Mouse (Mus musculus): Measurements from ENCODE around the gene Emp1. TPM values are rescaled to one million over a fixed set of nuclear protein-coding genes. Genes with fewer than 3 reads are reported as not detected.

Emp1 gene
- polyA plus RNA-seq, 1 experiment from 2014 or later, result 1.5 TPM

DNA sequence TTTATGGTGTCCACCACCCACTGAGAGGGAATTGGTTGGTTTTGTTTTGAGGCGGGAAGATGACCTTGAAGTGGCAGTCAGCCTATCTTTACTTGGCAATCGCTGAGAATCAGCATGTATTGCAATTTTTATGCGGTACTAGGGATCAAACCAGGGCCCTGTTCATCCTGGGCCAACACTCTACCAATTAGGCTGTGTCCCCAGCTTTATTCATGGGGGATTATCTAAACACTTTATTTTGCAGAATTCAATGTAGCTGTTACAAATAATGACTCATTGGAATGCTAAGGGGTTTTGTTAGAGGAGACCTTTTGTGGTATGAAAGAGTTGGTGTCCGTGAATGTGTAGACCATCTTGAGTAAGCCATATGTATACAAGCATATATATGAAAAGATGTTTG lies 9.8 kb upstream of the Emp1 start:
- no peak overlapping the region for H3K27ac ChIP-seq (ENCODE audit: low read depth, low read length)

DNA sequence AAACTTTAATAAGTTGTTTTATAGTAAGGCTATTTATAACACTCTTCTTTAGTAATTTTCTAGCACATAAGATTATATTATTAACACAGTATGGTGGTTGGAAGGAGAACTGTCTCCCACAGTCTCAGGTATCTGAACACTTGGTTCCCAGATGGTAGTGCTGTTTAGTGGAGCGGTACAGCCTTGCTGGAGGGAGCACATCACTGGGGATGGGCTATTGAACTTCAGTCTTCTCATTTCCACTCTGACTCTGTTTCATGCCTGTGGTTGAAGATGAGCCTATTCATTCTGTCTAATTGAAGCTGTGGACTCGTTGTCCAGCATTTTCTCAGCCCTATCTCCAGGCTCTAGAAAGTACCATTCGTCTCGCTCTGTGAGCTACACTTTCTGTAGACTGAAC lies 7.4 kb upstream of the Emp1 start:
- WGBS, result 86% methylated on average over 4 of the region's 4 CpGs
- H3K4me1 ChIP-seq (replicated peaks; ENCODE audit: control insufficient read depth, insufficient read depth, low read length), result no peaks in the 10 kb centered on the region
- no peak overlapping the region for H3K4me3 ChIP-seq (ENCODE audit: low read depth, low read length)
- H3K36me3 ChIP-seq (ENCODE audit: control insufficient read depth, insufficient read depth, low read length), result no peaks in the 10 kb centered on the region
- no peak overlapping the region for H3K27ac ChIP-seq (ENCODE audit: low read depth, low read length)
- DNase-seq (ENCODE audit: low spot score) (no peak), ATAC-seq (replicated peaks; ENCODE audit: low FRiP score) (no peak)
- no peaks in the 10 kb centered on the region for H3K27me3 ChIP-seq (replicated peaks; ENCODE audit: control insufficient read depth, insufficient read depth, low read length)
- no peaks in the 10 kb centered on the region for H3K9me3 ChIP-seq (ENCODE audit: control insufficient read depth, low read length)
- H3K4me2 ChIP-seq, result no peak overlapping the region
- H3K9ac ChIP-seq (ENCODE audit: low read depth, low read length), result no peak overlapping the region

More for the DNA sequence above, 9.8 kb upstream of the Emp1 start:
- H3K36me3 ChIP-seq (ENCODE audit: control insufficient read depth, insufficient read depth, low read length), result no peaks in the 10 kb centered on the region
- 74% methylated on average over 4 of the region's 4 CpGs for WGBS
- H3K9me3 ChIP-seq (ENCODE audit: control insufficient read depth, low read length), result no peaks in the 10 kb centered on the region
- no peaks in the 10 kb centered on the region for H3K27me3 ChIP-seq (replicated peaks; ENCODE audit: control insufficient read depth, insufficient read depth, low read length)
- H3K4me2 ChIP-seq, result no peak overlapping the region
- no peak for ATAC-seq (replicated peaks; ENCODE audit: low FRiP score)
- H3K4me3 ChIP-seq (ENCODE audit: low read depth, low read length), result no peak overlapping the region
- H3K4me1 ChIP-seq (replicated peaks; ENCODE audit: control insufficient read depth, insufficient read depth, low read length), result no peaks in the 10 kb centered on the region
- no peak for DNase-seq (ENCODE audit: low spot score)
- H3K9ac ChIP-seq (ENCODE audit: low read depth, low read length), result no peak overlapping the region

DNA sequence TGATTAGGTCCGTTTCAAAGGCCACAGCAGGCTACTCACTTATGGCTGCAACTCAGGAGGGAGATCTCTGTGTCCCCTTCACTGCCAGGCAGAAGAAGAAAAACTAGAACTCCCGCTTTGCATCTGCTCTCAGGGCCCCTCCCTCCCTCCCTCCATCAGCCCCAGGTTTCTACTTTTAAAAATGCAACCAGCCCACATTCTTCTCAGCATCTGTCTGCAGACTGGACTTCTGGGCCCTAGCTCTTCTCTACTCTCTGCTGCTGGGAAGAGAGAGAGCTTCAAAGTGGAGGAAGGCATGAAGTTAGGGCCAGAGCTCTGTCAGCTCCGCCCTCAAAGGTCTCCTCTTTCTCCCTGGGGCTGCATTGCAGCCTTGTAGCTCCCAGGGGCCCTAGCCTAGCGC lies 2.0 kb upstream of the Emp1 start:
- no peak for DNase-seq (ENCODE audit: low spot score)
- no peak for ATAC-seq (replicated peaks; ENCODE audit: low FRiP score)
- Histone ChIP-seq H3K27ac (ENCODE audit: low read depth, low read length) (no peak overlapping the region), H3K9me3 (ENCODE audit: control insufficient read depth, low read length) (no peaks in the 10 kb centered on the region), H3K4me2 (no peak overlapping the region), H3K36me3 (ENCODE audit: control insufficient read depth, insufficient read depth, low read length) (no peaks in the 10 kb centered on the region), H3K9ac (ENCODE audit: low read depth, low read length) (no peak overlapping the region), H3K4me1 (replicated peaks; ENCODE audit: control insufficient read depth, insufficient read depth, low read length) (0 out of 2 replicates have a peak, but pooled peaks cover 2% of the 10 kb centered on the region), H3K4me3 (ENCODE audit: low read depth, low read length) (no peak overlapping the region), H3K27me3 (replicated peaks; ENCODE audit: control insufficient read depth, insufficient read depth, low read length) (no peaks in the 10 kb centered on the region)
- 45% methylated on average over 4 of the region's 4 CpGs for WGBS

DNA sequence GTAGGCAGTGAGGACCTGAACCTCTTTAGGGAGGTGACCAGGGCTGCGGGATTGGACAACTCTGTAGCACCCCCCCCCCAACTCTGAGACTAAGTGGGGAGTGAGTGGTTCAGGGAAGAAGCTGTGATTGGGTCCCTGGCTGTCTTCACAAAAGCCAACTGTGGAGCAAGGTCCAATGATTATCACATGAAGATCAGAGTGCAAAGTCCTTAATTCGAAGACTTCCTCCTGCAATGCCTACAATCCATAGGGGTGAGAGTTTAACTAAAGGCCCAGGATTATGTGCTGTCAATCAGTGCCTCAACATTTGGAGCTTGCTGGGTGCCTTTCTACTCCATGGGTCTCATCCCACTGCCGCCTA lies 267 bp upstream of the Emp1 start:
- H3K27ac ChIP-seq (ENCODE audit: low read depth, low read length), result no peak overlapping the region
- no peaks in the 10 kb centered on the region for H3K36me3 ChIP-seq (ENCODE audit: control insufficient read depth, insufficient read depth, low read length)
- DNase-seq (ENCODE audit: low spot score), result no peak
- no peak overlapping the region for H3K4me3 ChIP-seq (ENCODE audit: low read depth, low read length)
- ATAC-seq (replicated peaks; ENCODE audit: low FRiP score), result no peak
- H3K9me3 ChIP-seq (ENCODE audit: control insufficient read depth, low read length), result no peaks in the 10 kb centered on the region
- 0 out of 2 replicates have a peak, but pooled peaks cover 2% of the 10 kb centered on the region for H3K4me1 ChIP-seq (replicated peaks; ENCODE audit: control insufficient read depth, insufficient read depth, low read length)
- H3K4me2 ChIP-seq, result no peak overlapping the region
- WGBS, result 71% methylated on average over 3 of the region's 3 CpGs
- H3K9ac ChIP-seq (ENCODE audit: low read depth, low read length), result no peak overlapping the region
- H3K27me3 ChIP-seq (replicated peaks; ENCODE audit: control insufficient read depth, insufficient read depth, low read length), result no peaks in the 10 kb centered on the region

DNA sequence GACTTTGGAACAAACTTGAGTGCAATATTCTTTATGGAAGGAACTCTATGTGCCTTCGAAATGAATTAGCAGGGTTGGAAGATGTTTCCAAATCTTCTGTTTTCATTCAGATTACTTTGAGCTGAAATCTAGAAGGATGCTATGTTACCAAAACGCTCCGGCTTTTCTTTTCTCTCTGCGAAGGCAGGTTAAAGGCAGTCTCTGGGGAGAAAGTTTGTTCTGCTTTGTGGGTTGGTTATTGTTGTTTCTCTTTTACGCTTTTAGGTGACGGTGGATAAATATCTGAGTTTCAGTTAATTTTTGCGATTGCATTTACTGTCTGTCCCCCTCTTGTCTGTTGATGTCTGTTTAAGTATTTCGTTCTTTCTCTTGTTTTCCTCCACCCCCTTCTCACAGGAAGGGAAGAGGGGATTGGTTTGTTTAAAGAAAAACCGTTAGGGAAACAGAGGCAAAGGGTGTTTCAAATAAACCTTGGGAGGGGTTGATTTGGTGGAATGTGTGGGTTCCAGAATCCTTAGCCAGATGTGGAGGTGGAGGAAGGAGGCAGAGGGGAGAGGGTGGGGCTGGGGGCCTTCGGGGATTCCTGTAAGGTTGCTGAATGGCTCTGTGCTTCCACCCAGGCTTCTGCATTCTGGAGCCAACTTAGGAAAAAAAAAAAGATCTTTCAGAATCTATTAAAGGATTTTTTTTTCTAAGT lies 1.1 kb downstream of the Emp1 start:
- H3K4me1 ChIP-seq (replicated peaks; ENCODE audit: control insufficient read depth, insufficient read depth, low read length), result 0 out of 2 replicates have a peak, but pooled peaks cover 2% of the 10 kb centered on the region
- H3K9ac ChIP-seq (ENCODE audit: low read depth, low read length), result no peak overlapping the region
- H3K36me3 ChIP-seq (ENCODE audit: control insufficient read depth, insufficient read depth, low read length), result no peaks in the 10 kb centered on the region
- DNase-seq (ENCODE audit: low spot score) (no peak), ATAC-seq (replicated peaks; ENCODE audit: low FRiP score) (no peak)
- no peaks in the 10 kb centered on the region for H3K9me3 ChIP-seq (ENCODE audit: control insufficient read depth, low read length)
- H3K27me3 ChIP-seq (replicated peaks; ENCODE audit: control insufficient read depth, insufficient read depth, low read length), result no peaks in the 10 kb centered on the region
- H3K27ac ChIP-seq (ENCODE audit: low read depth, low read length), result no peak overlapping the region
- H3K4me2 ChIP-seq, result no peak overlapping the region
- no peak overlapping the region for H3K4me3 ChIP-seq (ENCODE audit: low read depth, low read length)
- 65% methylated on average over 10 of the region's 10 CpGs for WGBS

DNA sequence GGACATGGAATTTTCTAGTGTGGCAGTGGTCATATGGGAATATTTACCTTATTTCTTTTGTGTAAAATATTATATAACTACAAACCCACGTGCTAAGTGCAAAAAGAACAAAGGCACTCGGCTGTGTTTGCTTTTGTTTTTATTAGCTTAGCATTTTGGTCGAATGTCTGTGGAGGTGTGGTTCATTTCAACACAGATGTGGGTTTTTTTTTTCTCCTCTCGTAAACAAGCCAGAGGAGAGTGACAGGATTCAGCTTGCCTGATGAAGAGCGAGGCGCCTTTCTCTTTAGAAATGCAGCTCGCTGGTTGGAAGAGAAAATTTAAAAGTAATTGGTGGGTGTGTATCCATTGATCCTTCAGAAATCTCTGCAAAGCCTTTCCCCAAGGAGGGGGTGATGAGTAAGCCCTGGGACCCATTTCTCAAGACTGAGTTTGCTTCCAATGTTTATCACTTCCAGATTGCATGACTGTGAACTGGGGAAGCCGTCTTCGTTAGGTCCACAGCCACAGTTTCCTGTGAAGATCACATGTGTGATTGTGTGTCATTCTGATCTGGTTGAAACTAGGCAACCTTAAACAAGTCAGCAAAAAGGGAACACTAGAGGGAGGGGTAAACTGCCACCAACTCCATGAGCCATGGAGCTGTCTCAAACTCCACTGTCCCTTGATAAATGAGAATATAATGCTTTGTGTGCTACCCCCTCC lies 1.8 kb downstream of the Emp1 start:
- Histone ChIP-seq H3K9me3 (ENCODE audit: control insufficient read depth, low read length) (no peaks in the 10 kb centered on the region), H3K4me3 (ENCODE audit: low read depth, low read length) (no peak overlapping the region), H3K4me1 (replicated peaks; ENCODE audit: control insufficient read depth, insufficient read depth, low read length) (0 out of 2 replicates have a peak, but pooled peaks cover 2% of the 10 kb centered on the region), H3K9ac (ENCODE audit: low read depth, low read length) (no peak overlapping the region), H3K27me3 (replicated peaks; ENCODE audit: control insufficient read depth, insufficient read depth, low read length) (no peaks in the 10 kb centered on the region), H3K27ac (ENCODE audit: low read depth, low read length) (no peak overlapping the region), H3K36me3 (ENCODE audit: control insufficient read depth, insufficient read depth, low read length) (no peaks in the 10 kb centered on the region), H3K4me2 (no peak overlapping the region)
- 27% methylated on average over 9 of the region's 9 CpGs for WGBS
- DNase-seq (ENCODE audit: low spot score), result no peak
- no peak for ATAC-seq (replicated peaks; ENCODE audit: low FRiP score)

DNA sequence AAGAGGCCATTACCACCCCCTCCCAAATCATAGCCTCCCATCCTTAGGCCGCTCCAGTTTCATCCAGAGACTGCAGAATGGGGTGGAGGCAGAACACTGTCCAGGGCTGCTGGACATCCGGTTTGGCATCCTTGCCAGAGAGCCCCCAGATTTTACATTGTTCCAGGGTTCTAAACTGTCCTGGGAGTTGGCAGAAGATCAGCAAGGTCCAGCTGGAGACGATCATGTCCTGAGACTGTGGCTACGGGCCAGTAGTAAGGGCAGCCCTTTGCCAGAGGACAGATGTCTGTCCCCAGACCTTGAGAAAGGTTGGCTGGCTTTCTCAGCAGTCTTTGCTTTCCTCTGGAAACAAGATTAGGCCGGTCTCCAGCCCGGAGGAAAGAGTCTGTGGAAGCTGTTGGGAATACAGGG lies 2.6 kb downstream of the Emp1 start:
- Histone ChIP-seq H3K9me3 (ENCODE audit: control insufficient read depth, low read length) (no peaks in the 10 kb centered on the region), H3K4me3 (ENCODE audit: low read depth, low read length) (no peak overlapping the region), H3K9ac (ENCODE audit: low read depth, low read length) (no peak overlapping the region), H3K4me1 (replicated peaks; ENCODE audit: control insufficient read depth, insufficient read depth, low read length) (0 out of 2 replicates have a peak, but pooled peaks cover 2% of the 10 kb centered on the region), H3K27ac (ENCODE audit: low read depth, low read length) (no peak overlapping the region), H3K27me3 (replicated peaks; ENCODE audit: control insufficient read depth, insufficient read depth, low read length) (no peaks in the 10 kb centered on the region), H3K4me2 (no peak overlapping the region), H3K36me3 (ENCODE audit: control insufficient read depth, insufficient read depth, low read length) (no peaks in the 10 kb centered on the region)
- ATAC-seq (replicated peaks; ENCODE audit: low FRiP score) (no peak), DNase-seq (ENCODE audit: low spot score) (no peak)
- WGBS, result 79% methylated on average over 6 of the region's 6 CpGs

DNA sequence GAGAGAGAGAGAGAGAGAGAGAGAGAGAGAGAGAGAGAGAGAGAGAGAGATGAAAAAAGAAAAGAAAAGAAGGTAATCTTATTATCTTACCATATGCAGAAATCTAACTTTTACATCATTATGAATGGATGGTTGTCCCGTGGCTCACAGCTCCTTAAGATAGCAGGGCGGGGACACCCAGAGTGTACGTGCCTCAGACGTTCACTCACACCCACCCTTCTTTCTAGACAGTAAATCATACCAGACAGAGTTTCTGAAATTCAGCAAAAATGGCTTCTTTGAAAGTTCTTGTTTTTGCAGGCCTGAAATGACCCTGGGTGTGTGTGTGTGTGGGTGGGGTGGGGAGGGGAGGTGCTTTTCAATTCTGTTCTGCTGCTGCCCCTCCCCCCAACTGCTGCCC lies 3.3 kb downstream of the Emp1 start:
- no peak for DNase-seq (ENCODE audit: low spot score)
- Histone ChIP-seq H3K27me3 (replicated peaks; ENCODE audit: control insufficient read depth, insufficient read depth, low read length) (no peaks in the 10 kb centered on the region), H3K36me3 (ENCODE audit: control insufficient read depth, insufficient read depth, low read length) (no peaks in the 10 kb centered on the region), H3K27ac (ENCODE audit: low read depth, low read length) (no peak overlapping the region), H3K4me2 (no peak overlapping the region), H3K4me1 (replicated peaks; ENCODE audit: control insufficient read depth, insufficient read depth, low read length) (0 out of 2 replicates have a peak, but pooled peaks cover 2% of the 10 kb centered on the region), H3K9ac (ENCODE audit: low read depth, low read length) (no peak overlapping the region), H3K4me3 (ENCODE audit: low read depth, low read length) (no peak overlapping the region), H3K9me3 (ENCODE audit: control insufficient read depth, low read length) (no peaks in the 10 kb centered on the region)
- ATAC-seq (replicated peaks; ENCODE audit: low FRiP score), result no peak
- 67% methylated on average over 4 of the region's 4 CpGs for WGBS

DNA sequence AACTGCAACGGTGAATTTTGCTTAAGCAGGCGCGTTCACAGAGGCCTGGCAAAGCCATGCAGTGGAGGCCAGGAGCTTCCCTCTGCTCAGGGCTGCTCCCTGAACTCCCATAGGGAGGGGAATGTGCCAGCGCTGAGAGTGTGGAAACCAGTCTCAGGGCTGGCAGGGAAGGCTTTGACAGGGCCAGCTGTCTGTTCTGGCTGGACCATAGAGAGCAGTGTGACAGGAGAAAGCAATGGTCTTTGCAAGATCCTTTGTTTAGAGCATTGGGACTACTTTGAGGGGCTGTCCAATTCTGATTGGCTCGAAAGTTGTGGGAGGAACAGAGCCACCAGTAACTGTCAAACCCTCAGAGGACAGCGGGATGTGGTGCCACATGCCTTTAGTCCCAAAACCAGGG lies 5.9 kb downstream of the Emp1 start:
- no peak overlapping the region for H3K9ac ChIP-seq (ENCODE audit: low read depth, low read length)
- H3K27me3 ChIP-seq (replicated peaks; ENCODE audit: control insufficient read depth, insufficient read depth, low read length), result no peaks in the 10 kb centered on the region
- no peak for ATAC-seq (replicated peaks; ENCODE audit: low FRiP score)
- 59% methylated on average over 6 of the region's 6 CpGs for WGBS
- no peak overlapping the region for H3K4me2 ChIP-seq
- H3K36me3 ChIP-seq (ENCODE audit: control insufficient read depth, insufficient read depth, low read length), result no peaks in the 10 kb centered on the region
- no peaks in the 10 kb centered on the region for H3K9me3 ChIP-seq (ENCODE audit: control insufficient read depth, low read length)
- no peak overlapping the region for H3K27ac ChIP-seq (ENCODE audit: low read depth, low read length)
- no peak overlapping the region for H3K4me3 ChIP-seq (ENCODE audit: low read depth, low read length)
- 0 out of 2 replicates have a peak, but pooled peaks cover 2% of the 10 kb centered on the region for H3K4me1 ChIP-seq (replicated peaks; ENCODE audit: control insufficient read depth, insufficient read depth, low read length)
- no peak for DNase-seq (ENCODE audit: low spot score)
